Mouse (Mus musculus) ovary, adult 18-20 months (tissue): ENCODE measurements around the gene Nadk.

ENCODE experiments used
- DNase-seq: peaks from one replicate; pipeline ENCODE4 v3.0.0; 2022; ENCODE audit warnings: low spot score, mixed read lengths

Nadk gene

GRCm38 (mm10) chr4:155561661-155562442, at the start of gene Nadk:
Gene Nadk (plus strand): TSS chr4:155562378.
- DNase-seq, result no peak

GRCm38 (mm10) chr4:155514810-155515209, 47.4 kb upstream of the Nadk start:
- no peak for DNase-seq

- DNase-seq, result no peak
These were observed 44.1 kb upstream of the Nadk start for GRCm38 (mm10) chr4:155517948-155518517.

GRCm38 (mm10) chr4:155522327-155522726, 39.9 kb upstream of the Nadk start:
- DNase-seq, result no peak

- peak; percentile 13 for DNase-seq
These were observed 36.4 kb upstream of the Nadk start for GRCm38 (mm10) chr4:155525751-155526150.

GRCm38 (mm10) chr4:155529294-155529693, 32.9 kb upstream of the Nadk start:
- DNase-seq, result no peak

- no peak for DNase-seq
These were observed 12.2 kb upstream of the Nadk start for GRCm38 (mm10) chr4:155549993-155550392.

- DNase-seq, result no peak
These were observed 11.7 kb upstream of the Nadk start for GRCm38 (mm10) chr4:155550446-155550845.

- DNase-seq, result no peak
These were observed 11.1 kb upstream of the Nadk start for GRCm38 (mm10) chr4:155551073-155551472.

- DNase-seq, result no peak
These were observed 9.2 kb upstream of the Nadk start for GRCm38 (mm10) chr4:155552917-155553532.

GRCm38 (mm10) chr4:155554880-155555279, 7.3 kb upstream of the Nadk start:
- no peak for DNase-seq

GRCm38 (mm10) chr4:155555464-155555863, 6.7 kb upstream of the Nadk start:
- DNase-seq, result no peak

GRCm38 (mm10) chr4:155559454-155559853, 2.7 kb upstream of the Nadk start:
- no peak for DNase-seq

GRCm38 (mm10) chr4:155560932-155561331, 1.2 kb upstream of the Nadk start:
- DNase-seq, result no peak

GRCm38 (mm10) chr4:155562725-155563399, 684 bp downstream of the Nadk start:
- DNase-seq, result peak; percentile 47

GRCm38 (mm10) chr4:155563400-155564231, 1.4 kb downstream of the Nadk start:
- DNase-seq, result peak; percentile 97

GRCm38 (mm10) chr4:155564315-155565069, 2.3 kb downstream of the Nadk start:
- DNase-seq, result peak; percentile 40

GRCm38 (mm10) chr4:155566555-155566954, 4.4 kb downstream of the Nadk start:
- no peak for DNase-seq

- no peak for DNase-seq
These were observed 6.0 kb downstream of the Nadk start for GRCm38 (mm10) chr4:155568170-155568569.

- no peak for DNase-seq
These were observed 6.6 kb downstream of the Nadk start for GRCm38 (mm10) chr4:155568632-155569370.
